Mouse (Mus musculus) neural tube, embryonic 11.5 days (tissue): ENCODE results near the gene Rbpj. TPM values are rescaled to one million over a fixed set of nuclear protein-coding genes. Genes with fewer than 3 reads are reported as not detected.
A peak's percentile ranks its signal among the peaks of the same experiment; 100 is the strongest.

ENCODE experiments used
- ATAC-seq: fragments of 200-750 bp; cut with Nextera tagmentation; 2 replicates; pipeline ENCODE4 v1.8.0; 2017; ENCODE audit warnings: moderate number of reproducible peaks, mild to moderate bottlenecking, moderate TSS enrichment, moderate library complexity; ENCODE audit not compliant: insufficient read depth, low FRiP score, low TSS enrichment
- DNase-seq: peaks from one replicate; pipeline ENCODE4 v3.0.0-alpha.2; 2015; ENCODE audit warnings: low spot score
- H3K27ac ChIP-seq: fragments of 300-500 bp; sonication (generic); 2 replicates; pipeline ENCODE4 v1.5.1; 2014; ENCODE audit warnings: low read depth, mild to moderate bottlenecking, low read length
- H3K27me3 ChIP-seq: fragments of 300-500 bp; sonication (generic); 2 replicates; pipeline ENCODE4 v1.6.1; 2014; ENCODE audit warnings: mild to moderate bottlenecking, low read length, mixed read lengths; ENCODE audit not compliant: control insufficient read depth, insufficient read depth
- H3K36me3 ChIP-seq: fragments of 300-500 bp; sonication (generic); 2 replicates; pipeline ENCODE4 v1.6.1; 2014; ENCODE audit warnings: mild to moderate bottlenecking, low read length, moderate library complexity, mixed read lengths; ENCODE audit not compliant: control insufficient read depth, insufficient read depth
- H3K4me1 ChIP-seq: fragments of 300-500 bp; sonication (generic); 2 replicates; pipeline ENCODE4 v1.6.1; 2014; ENCODE audit warnings: low read length, mixed read lengths; ENCODE audit not compliant: control insufficient read depth, insufficient read depth
- H3K4me2 ChIP-seq: fragments of 300-500 bp; sonication (generic); 2 replicates; pipeline ENCODE4 v1.6.1; 2014; ENCODE audit warnings: low read depth, mild to moderate bottlenecking, moderate library complexity
- H3K4me3 ChIP-seq: fragments of 300-500 bp; sonication (generic); 2 replicates; pipeline ENCODE4 v1.5.1; 2014; ENCODE audit warnings: low read depth, low read length
- H3K9ac ChIP-seq: fragments of 300-500 bp; sonication (generic); 2 replicates; pipeline ENCODE4 v1.6.1; 2014; ENCODE audit warnings: mild to moderate bottlenecking, low read length
- H3K9me3 ChIP-seq: fragments of 300-500 bp; sonication (generic); 2 replicates; pipeline ENCODE4 v1.6.1; 2016; ENCODE audit warnings: low read length; ENCODE audit not compliant: control insufficient read depth
- WGBS: fragments of 180-500 bp; shearing (Covaris S2); extraction: QIAGEN DNeasy Blood & Tissue Kit; methylation state at CpG from one replicate; pipeline ENCODE4 v1.1.7; 2014; 5-methylcytosine and 5-hydroxymethylcytosine counted together
- polyA plus RNA-seq: library from polyadenylated mRNA; unstranded; fragments of >200 nt; fragmentation: Nextera tagmentation; extraction: Ambion mirVana; gene quantifications from 2 replicates; pipeline ENCODE4 v1.2.1, GENCODE M21; 2014

The Rbpj gene
- polyA plus RNA-seq, 1 experiment from 2014 or later: 59.4 TPM

GRCm38 (mm10) chr5:53593080-53593688 is 127.2 kb downstream of the Rbpj start:
- 84% methylated on average over 5 of the region's 5 CpGs for WGBS
- Histone ChIP-seq H3K27me3 (no peaks in the 10 kb centered on the region), H3K9me3 (no peaks in the 10 kb centered on the region), H3K36me3 (no peaks in the 10 kb centered on the region), H3K4me2 (no peak overlapping the region), H3K4me3 (no peak overlapping the region), H3K4me1 (peaks cover 8% of the 10 kb centered on the region), H3K9ac (no peak overlapping the region), H3K27ac (no peak overlapping the region)
- DNase-seq: no peak
- ATAC-seq: no peak

DNA sequence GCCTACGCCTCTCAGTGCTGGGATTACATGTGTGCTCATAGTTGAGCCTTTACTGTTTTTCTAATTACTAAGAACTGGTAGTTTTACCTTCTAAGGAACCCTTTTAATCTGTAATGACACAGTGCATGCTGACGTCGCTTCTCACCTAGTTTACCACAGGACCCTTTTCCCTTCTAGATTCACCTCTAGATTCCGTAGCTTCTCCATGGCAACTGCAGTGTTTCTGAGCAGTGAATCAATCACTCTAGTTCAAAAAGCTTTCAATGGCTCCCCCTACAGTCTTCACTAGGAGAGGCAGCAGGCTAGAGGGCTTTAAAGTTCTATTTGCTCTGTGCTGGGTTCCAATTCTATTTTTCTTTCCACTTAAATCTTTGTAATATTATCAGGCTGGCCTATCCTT is 128.3 kb downstream of the Rbpj start:
- 27% methylated on average over 4 of the region's 4 CpGs for whole genome bisulfite sequencing

GRCm38 (mm10) chr5:53598510-53598909 is 132.6 kb downstream of the Rbpj start:
- H3K36me3 ChIP-seq: no peaks in the 10 kb centered on the region
- DNase-seq (no peak), ATAC-seq (no peak)

More for the DNA sequence above, 128.3 kb downstream of the Rbpj start:
- Histone ChIP-seq H3K27ac (no peak overlapping the region), H3K36me3 (no peaks in the 10 kb centered on the region), H3K4me1 (peaks cover 8% of the 10 kb centered on the region), H3K27me3 (no peaks in the 10 kb centered on the region), H3K9ac (no peak overlapping the region), H3K9me3 (no peaks in the 10 kb centered on the region), H3K4me3 (no peak overlapping the region), H3K4me2 (peak overlapping the region; percentile 23)
- ATAC-seq: no peak
- DNase-seq: peak; percentile 51

DNA sequence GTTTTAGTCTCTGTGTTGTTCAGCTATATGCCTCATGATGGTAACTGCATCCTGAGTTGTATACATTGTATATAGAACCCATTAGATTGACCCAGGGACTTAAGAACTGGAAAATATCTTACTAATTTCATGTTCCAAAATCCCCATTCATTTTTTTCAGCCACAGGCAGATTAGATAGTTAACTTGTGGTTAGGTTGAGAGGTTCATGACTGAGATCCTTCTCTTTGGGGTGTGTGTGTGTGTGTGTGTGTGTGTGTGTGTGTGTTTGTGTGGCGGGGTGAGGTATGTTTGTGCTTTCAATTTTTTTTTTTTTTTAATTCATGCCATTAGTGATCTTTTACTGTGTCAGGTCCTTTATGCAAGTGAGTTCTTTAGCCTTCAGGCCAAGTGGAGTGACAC is 133.2 kb downstream of the Rbpj start:
- WGBS: 100% methylated on average over 1 of the region's 1 CpGs
- Histone ChIP-seq H3K9ac (no peak overlapping the region), H3K4me2 (no peak overlapping the region), H3K4me1 (peaks cover 2% of the 10 kb centered on the region; the same call in 1 of the 2 replicates), H3K9me3 (no peaks in the 10 kb centered on the region), H3K27ac (no peak overlapping the region), H3K27me3 (no peaks in the 10 kb centered on the region), H3K4me3 (no peak overlapping the region), H3K36me3 (no peaks in the 10 kb centered on the region)
- ATAC-seq: no peak
- no peak for DNase-seq

More at GRCm38 (mm10) chr5:53598510-53598909, 132.6 kb downstream of the Rbpj start:
- Histone ChIP-seq H3K27ac (no peak overlapping the region), H3K4me3 (no peak overlapping the region), H3K9me3 (no peaks in the 10 kb centered on the region), H3K9ac (no peak overlapping the region), H3K4me2 (no peak overlapping the region), H3K27me3 (no peaks in the 10 kb centered on the region), H3K4me1 (peaks cover 4% of the 10 kb centered on the region; the same call in 1 of the 2 replicates)

DNA sequence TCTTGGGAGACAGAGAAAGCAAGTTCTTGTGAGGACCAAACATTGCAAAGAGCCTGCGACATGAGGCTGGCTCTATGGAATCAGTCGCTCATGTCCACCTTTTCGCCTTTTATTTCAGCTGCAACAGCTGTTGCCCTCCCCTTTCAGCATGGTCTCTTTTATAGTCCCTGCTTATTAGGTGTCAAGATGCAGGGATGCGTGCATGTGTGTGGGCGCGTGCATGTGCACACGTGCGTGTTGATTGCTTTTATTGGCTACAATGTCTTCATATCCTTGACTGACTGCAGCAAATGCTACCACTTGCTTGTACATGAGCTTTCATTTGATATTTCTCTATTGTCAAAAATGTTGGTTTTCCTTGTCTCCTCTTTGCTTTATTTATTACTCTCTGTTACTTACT is 136.2 kb downstream of the Rbpj start:
- Histone ChIP-seq H3K4me1 (no peaks in the 10 kb centered on the region), H3K36me3 (no peaks in the 10 kb centered on the region), H3K4me3 (no peak overlapping the region), H3K27ac (no peak overlapping the region), H3K9me3 (no peaks in the 10 kb centered on the region), H3K27me3 (no peaks in the 10 kb centered on the region), H3K4me2 (no peak overlapping the region), H3K9ac (no peak overlapping the region)
- no peak for DNase-seq
- no peak for ATAC-seq
- 80% methylated on average over 8 of the region's 8 CpGs for WGBS

DNA sequence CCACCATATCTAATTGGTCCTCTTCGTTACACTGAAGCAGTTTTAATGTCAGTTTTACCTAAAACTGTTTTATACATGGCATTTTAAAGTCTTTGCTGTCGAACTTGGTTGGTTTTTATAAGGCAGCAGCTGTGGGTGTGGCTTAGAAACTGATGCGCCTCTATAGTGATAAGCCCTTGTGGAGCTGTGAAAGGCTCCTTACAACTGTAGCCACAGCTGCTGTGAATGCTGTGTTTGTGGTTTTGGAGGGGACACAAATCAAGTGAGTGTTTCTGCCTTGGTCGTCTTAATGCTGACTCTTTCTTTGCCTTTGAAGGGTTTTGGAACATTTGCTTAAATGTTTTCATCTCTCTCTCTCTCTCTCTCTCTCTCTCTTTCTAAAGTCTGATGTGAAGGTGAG is 139.5 kb downstream of the Rbpj start:
- Histone ChIP-seq H3K27ac (no peak overlapping the region), H3K4me3 (no peak overlapping the region), H3K4me2 (no peak overlapping the region), H3K4me1 (no peaks in the 10 kb centered on the region), H3K9ac (no peak overlapping the region), H3K27me3 (no peaks in the 10 kb centered on the region), H3K9me3 (no peaks in the 10 kb centered on the region), H3K36me3 (no peaks in the 10 kb centered on the region)
- no peak for ATAC-seq
- no peak for DNase-seq
- 89% methylated on average over 4 of the region's 4 CpGs for WGBS

- no peak overlapping the region for H3K4me3 ChIP-seq
- no peaks in the 10 kb centered on the region for H3K36me3 ChIP-seq
- no peak overlapping the region for H3K27ac ChIP-seq
- ATAC-seq (no peak), DNase-seq (no peak)
- H3K9ac ChIP-seq: no peak overlapping the region
- no peaks in the 10 kb centered on the region for H3K9me3 ChIP-seq
- no peaks in the 10 kb centered on the region for H3K4me1 ChIP-seq
- WGBS: 78% methylated on average over 9 of the region's 9 CpGs
- no peaks in the 10 kb centered on the region for H3K27me3 ChIP-seq
- no peak overlapping the region for H3K4me2 ChIP-seq
Observed at GRCm38 (mm10) chr5:53607230-53607996, 141.5 kb downstream of the Rbpj start.

DNA sequence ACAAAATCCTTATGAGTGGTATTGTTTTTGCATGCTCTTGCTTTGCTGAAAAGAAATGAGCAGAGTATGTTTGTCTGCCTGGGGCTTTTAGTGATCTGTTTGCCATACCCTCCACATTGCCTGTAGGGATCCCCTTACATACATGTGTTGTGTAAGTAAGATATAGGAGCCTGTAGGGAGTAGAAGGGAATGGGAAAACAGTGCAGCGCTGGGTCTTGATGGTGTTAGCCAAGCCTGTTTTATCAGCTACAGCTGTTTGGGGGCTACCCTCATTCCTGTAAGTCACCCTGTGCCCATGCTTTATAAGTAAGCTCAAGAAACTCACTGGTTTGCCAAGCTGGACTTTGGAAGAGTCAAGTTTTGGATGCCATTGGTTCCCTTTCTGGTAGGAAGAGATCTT is 152.9 kb downstream of the Rbpj start:
- Histone ChIP-seq H3K4me2 (no peak overlapping the region), H3K9ac (no peak overlapping the region), H3K27me3 (no peaks in the 10 kb centered on the region), H3K36me3 (no peaks in the 10 kb centered on the region), H3K4me3 (no peak overlapping the region), H3K4me1 (no peaks in the 10 kb centered on the region), H3K9me3 (no peaks in the 10 kb centered on the region), H3K27ac (no peak overlapping the region)
- WGBS: 74% methylated on average over 1 of the region's 1 CpGs
- no peak for ATAC-seq
- no peak for DNase-seq

DNA sequence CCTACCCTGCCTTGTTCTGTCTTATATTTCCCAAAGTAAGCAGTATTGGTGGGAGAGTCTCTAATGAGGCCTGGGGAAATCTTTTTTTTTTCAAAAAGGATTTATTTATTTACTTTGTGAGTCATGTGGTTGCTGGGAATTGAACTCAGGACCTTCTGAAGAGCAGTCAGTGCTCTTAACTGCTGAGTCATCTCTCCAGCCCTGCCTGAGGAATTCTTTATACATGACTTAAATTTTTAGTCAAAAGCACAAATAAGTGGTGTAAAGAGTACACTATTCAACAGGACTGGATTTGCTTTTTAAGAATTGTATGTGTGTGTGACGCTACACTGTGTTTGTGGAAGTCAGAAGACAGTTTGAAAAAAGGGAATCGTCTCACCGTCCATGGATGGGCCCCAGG is 166.1 kb downstream of the Rbpj start:
- Histone ChIP-seq H3K4me2 (no peak overlapping the region), H3K27me3 (no peaks in the 10 kb centered on the region), H3K27ac (no peak overlapping the region), H3K4me3 (no peak overlapping the region), H3K9ac (no peak overlapping the region), H3K36me3 (no peaks in the 10 kb centered on the region), H3K4me1 (no peaks in the 10 kb centered on the region), H3K9me3 (no peaks in the 10 kb centered on the region)
- no peak for ATAC-seq
- 87% methylated on average over 3 of the region's 3 CpGs for WGBS
- DNase-seq: no peak
